Mouse (Mus musculus) cerebellum, adult 2 months (tissue): ENCODE measurements around the gene Rps6kc1.
"Not testable (repeated sequence)": the region's sequence is repeated elsewhere in the genome, so short reads cannot be mapped to it uniquely, and the experiment has no call there.

Experiments
- CTCF ChIP-seq: fragments of 200-500 bp; IDR thresholded peaks from 2 replicates; pipeline ENCODE4 v1.5.1; 2011; ENCODE audit warnings: low read depth, mild to moderate bottlenecking, control low read depth, low read length, moderate library complexity, borderline replicate concordance; ENCODE audit not compliant: insufficient read depth
- POLR2A ChIP-seq: fragments of 200-500 bp; IDR thresholded peaks from 2 replicates; pipeline ENCODE4 v1.6.1; 2011; ENCODE audit warnings: low read length, control low read depth, borderline replicate concordance; ENCODE audit not compliant: insufficient read depth

DNA sequence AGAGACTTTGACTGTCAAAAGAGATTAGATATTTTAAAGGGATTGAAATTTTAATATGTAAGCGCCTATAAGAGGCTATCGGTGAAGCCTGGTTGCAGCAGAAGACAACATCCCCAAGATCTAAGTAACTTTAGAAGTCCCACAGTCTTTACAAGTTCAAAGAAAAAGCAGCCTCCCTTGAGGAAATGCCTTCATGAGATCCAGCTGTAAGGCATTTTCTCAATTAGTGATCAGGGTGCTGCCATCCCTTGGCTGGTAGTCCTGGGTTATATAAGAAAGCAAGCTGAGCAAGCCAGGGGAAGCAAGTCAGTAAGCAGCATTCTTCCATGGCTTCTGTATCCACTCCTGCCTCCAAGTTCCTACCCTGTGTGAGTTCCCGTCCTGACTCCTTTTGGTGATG, 13.2 kb upstream of the Rps6kc1 start, which contains the start of gene Angel2:
- TF ChIP-seq CTCF, POLR2A: not testable (repeated sequence)
